Mouse (Mus musculus): Measurements from ENCODE around the gene Pced1a.

The Pced1a gene

GRCm38 (mm10) chr2:130424126-130424853, at the start of gene Pced1a, which contains the start of gene Vps16:
TSS of gene Pced1a (minus strand) at chr2:130424701.
TSS of gene Vps16 (plus strand) at chr2:130424339.
- DNase-seq (ENCODE audit: extremely low read depth, insufficient read length, low spot score): peak; percentile 91

- no peak for DNase-seq (ENCODE audit: extremely low read depth, insufficient read length, low spot score)
Measured at GRCm38 (mm10) chr2:130472908-130473510, 48.5 kb upstream of the Pced1a start.

- no peak for DNase-seq (ENCODE audit: extremely low read depth, insufficient read length, low spot score)
Measured at GRCm38 (mm10) chr2:130469935-130470334, 45.4 kb upstream of the Pced1a start.

GRCm38 (mm10) chr2:130469366-130469765, 44.9 kb upstream of the Pced1a start:
- no peak for DNase-seq (ENCODE audit: extremely low read depth, insufficient read length, low spot score)

GRCm38 (mm10) chr2:130466438-130466837, 41.9 kb upstream of the Pced1a start:
- no peak for DNase-seq (ENCODE audit: extremely low read depth, insufficient read length, low spot score)

- no peak for DNase-seq (ENCODE audit: extremely low read depth, insufficient read length, low spot score)
Measured at GRCm38 (mm10) chr2:130461287-130462071, 37.0 kb upstream of the Pced1a start.

- DNase-seq (ENCODE audit: extremely low read depth, insufficient read length, low spot score): no peak
Measured at GRCm38 (mm10) chr2:130459576-130459975, 35.1 kb upstream of the Pced1a start.

GRCm38 (mm10) chr2:130457871-130458270, 33.4 kb upstream of the Pced1a start:
- no peak for DNase-seq (ENCODE audit: extremely low read depth, insufficient read length, low spot score)

- DNase-seq (ENCODE audit: extremely low read depth, insufficient read length, low spot score): no peak
Measured at GRCm38 (mm10) chr2:130454748-130455370, 30.4 kb upstream of the Pced1a start.

GRCm38 (mm10) chr2:130453421-130453820, 28.9 kb upstream of the Pced1a start:
- no peak for DNase-seq (ENCODE audit: extremely low read depth, insufficient read length, low spot score)

GRCm38 (mm10) chr2:130452266-130452665, 27.8 kb upstream of the Pced1a start:
- no peak for DNase-seq (ENCODE audit: extremely low read depth, insufficient read length, low spot score)

GRCm38 (mm10) chr2:130451727-130452090, 27.2 kb upstream of the Pced1a start:
- no peak for DNase-seq (ENCODE audit: extremely low read depth, insufficient read length, low spot score)

- DNase-seq (ENCODE audit: extremely low read depth, insufficient read length, low spot score): no peak
Measured at GRCm38 (mm10) chr2:130451086-130451726, 26.7 kb upstream of the Pced1a start.

- DNase-seq (ENCODE audit: extremely low read depth, insufficient read length, low spot score): peak; percentile 84
Measured at GRCm38 (mm10) chr2:130450434-130450796, 25.9 kb upstream of the Pced1a start.

- peak; percentile 89 for DNase-seq (ENCODE audit: extremely low read depth, insufficient read length, low spot score)
Measured at GRCm38 (mm10) chr2:130449794-130450433, 25.4 kb upstream of the Pced1a start, which contains the start of gene Ptpra. TSS of gene Ptpra (plus strand) at chr2:130450278.

GRCm38 (mm10) chr2:130449021-130449793, 24.7 kb upstream of the Pced1a start:
- DNase-seq (ENCODE audit: extremely low read depth, insufficient read length, low spot score): no peak

- no peak for DNase-seq (ENCODE audit: extremely low read depth, insufficient read length, low spot score)
Measured at GRCm38 (mm10) chr2:130448449-130448848, 23.9 kb upstream of the Pced1a start.

- no peak for DNase-seq (ENCODE audit: extremely low read depth, insufficient read length, low spot score)
Measured at GRCm38 (mm10) chr2:130442162-130442561, 17.7 kb upstream of the Pced1a start.

GRCm38 (mm10) chr2:130439840-130440480, 15.5 kb upstream of the Pced1a start:
- no peak for DNase-seq (ENCODE audit: extremely low read depth, insufficient read length, low spot score)
